Mouse (Mus musculus): ENCODE measurements around the gene Ear1.
"Not testable (repeated sequence)": the region's sequence is repeated elsewhere in the genome, so short reads cannot be mapped to it uniquely, and the experiment has no call there.

- TF ChIP-seq MYC (IDR thresholded peaks at IDR 0.05; ENCODE audit: low read depth, low read length); POLR2AphosphoS5 (IDR thresholded peaks at IDR 0.05; ENCODE audit: borderline replicate concordance, low read depth, low read length): not testable (repeated sequence)
These were observed 14.8 kb downstream of the Ear1 start for GRCm38 (mm10) chr14:43860522-43860921.
